In the genomic region with DNA sequence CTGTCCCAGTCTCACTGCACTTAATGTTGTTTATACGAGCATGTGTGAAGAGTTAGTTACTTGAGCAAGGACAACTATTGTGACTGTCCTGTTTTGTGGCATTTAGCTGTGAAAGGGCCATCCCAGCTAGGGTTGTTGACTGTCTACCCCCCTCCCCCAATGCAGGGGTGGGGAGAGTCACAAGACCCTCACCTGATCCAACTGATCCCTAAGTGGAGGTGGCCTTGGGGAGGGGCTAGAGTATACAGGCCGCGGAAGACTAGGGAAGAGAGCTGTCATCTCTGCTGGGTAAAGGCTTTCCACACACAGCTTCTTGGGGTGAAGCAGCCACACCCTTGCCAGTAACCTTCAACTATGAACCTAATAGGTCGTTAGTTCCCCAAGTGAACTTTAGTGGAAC, we compare ENCODE assay signal across 33 mouse cellular contexts. TPM values are rescaled to one million over a fixed set of nuclear protein-coding genes. Genes with fewer than 3 reads are reported as not detected.
A peak's percentile ranks its signal among the peaks of the same experiment; 100 is the strongest.
DNase-seq lines count a peak whose midpoint lies in the region; ATAC-seq and TF ChIP-seq lines count a peak whose summit lies in the region.
"Had no signal": no experiment of that assay in that cellular context is flagged by ENCODE, and none has a peak within 500 bp of the region (broad histone marks: within the 10 kb centered on the region; RNA-seq: fewer than 3 reads in every experiment).

No protein-coding gene starts in this region.

- TF ChIP-seq POLR2A in liver, adult 2 months (IDR thresholded peaks at IDR 0.05; ENCODE audit: extremely low read depth, insufficient read depth, low read length): no peak

- peak overlapping the region; percentile 81 for H3K27ac ChIP-seq in liver, adult 2 months (replicated peaks; ENCODE audit: insufficient read depth, low read depth, low read length)
- no peak overlapping the region for H3K27ac ChIP-seq in liver, embryonic 11.5 days (ENCODE audit: low read depth, low read length)
- H3K27ac ChIP-seq in layer of hippocampus, adult 2 months: no peak overlapping the region
- H3K27ac ChIP-seq: embryonic facial prominence, embryonic 10.5 days; embryonic facial prominence, embryonic 13.5 days; forebrain, embryonic 12.5 days; forebrain, embryonic 15.5 days; gastrocnemius, adult 2 months; heart, embryonic 10.5 days; heart, embryonic 13.5 days; hindbrain, embryonic 14.5 days; hindbrain, postnatal 0 days had no signal

- no peak overlapping the region for H3K9ac ChIP-seq in liver, adult 2 months (ENCODE audit: low read depth, low read length)
- H3K9ac ChIP-seq in liver, embryonic 11.5 days (ENCODE audit: low read depth, low read length): no peak overlapping the region
- H3K9ac ChIP-seq: embryonic facial prominence, embryonic 13.5 days; forebrain, embryonic 12.5 days; forebrain, embryonic 15.5 days; heart, embryonic 13.5 days; hindbrain, embryonic 14.5 days had no signal

- DNase-seq in liver, adult 2 months (ENCODE audit: extremely low read depth, low read depth, low spot score): peak; percentile 59
- no peak for DNase-seq in liver, embryonic 11.5 days (ENCODE audit: low spot score)
- DNase-seq in ES-CJ7 (ENCODE audit: low read depth, low spot score) (peak; percentile 54), ZHBTc4 (ENCODE audit: low read depth, low spot score) (peak; percentile 56)
- no peak for DNase-seq in frontal cortex, postnatal 10 days (ENCODE audit: low spot score in 2 of 2)
- DNase-seq in layer of hippocampus, adult 2 months (ENCODE audit: low spot score in 2 of 2): no peak
- DNase-seq: adrenal gland, adult 2 months; adrenal gland, postnatal 14 days; cerebellum, adult 11 months; cerebellum, adult 2 months; cerebellum, adult 9-11 months; cerebellum, postnatal 36 days; embryo, embryonic 11 days; gastrocnemius, adult 2 months; gastrocnemius, postnatal 14 days; heart, adult 18-20 months; heart, postnatal 14 days; heart, postnatal 4 days; kidney, adult 11 months had no signal

- no peak overlapping the region for H3K4me3 ChIP-seq in liver, adult 2 months (ENCODE audit: insufficient read depth, low read depth, low read length)
- no peak overlapping the region for H3K4me3 ChIP-seq in liver, embryonic 11.5 days (ENCODE audit: low read depth, low read length)
- H3K4me3 ChIP-seq in layer of hippocampus, adult 2 months: no peak overlapping the region
- H3K4me3 ChIP-seq: embryonic facial prominence, embryonic 10.5 days; embryonic facial prominence, embryonic 13.5 days; erythroblast, embryonic 14.5 days; forebrain, embryonic 12.5 days; forebrain, embryonic 15.5 days; gastrocnemius, adult 2 months; heart, embryonic 10.5 days; heart, embryonic 13.5 days had no signal

- peaks cover 2% of the 10 kb centered on the region; the same call in 1 of the 2 replicates for H3K9me3 ChIP-seq in liver, embryonic 11.5 days (ENCODE audit: control insufficient read depth, low read length)
- H3K9me3 ChIP-seq: embryonic facial prominence, embryonic 13.5 days; forebrain, embryonic 12.5 days; forebrain, embryonic 15.5 days had no signal

- H3K79me2 ChIP-seq in liver, adult 2 months (ENCODE audit: control insufficient read depth, insufficient read depth, low read length): peaks cover 4% of the 10 kb centered on the region; the same call in 1 of the 2 replicates

- H3K27me3 ChIP-seq in liver, adult 2 months (ENCODE audit: control insufficient read depth, insufficient read depth, low read length): no peaks in the 10 kb centered on the region
- no peaks in the 10 kb centered on the region for H3K27me3 ChIP-seq in liver, embryonic 11.5 days (replicated peaks; ENCODE audit: control insufficient read depth, insufficient read depth, low read length)
- H3K27me3 ChIP-seq: embryonic facial prominence, embryonic 13.5 days; forebrain, embryonic 12.5 days; forebrain, embryonic 15.5 days; heart, embryonic 13.5 days had no signal

- TF ChIP-seq CTCF in liver, adult 2 months (IDR thresholded peaks at IDR 0.05; ENCODE audit: low read depth, low read length): no peak
- TF ChIP-seq CTCF in layer of hippocampus, adult 2 months (conservative IDR thresholded peaks at IDR 0.05): no peak

- peaks cover 17% of the 10 kb centered on the region; the same call in 1 of the 2 replicates for H3K36me3 ChIP-seq in liver, adult 2 months (ENCODE audit: control insufficient read depth, insufficient read depth, low read length)
- peaks cover 31% of the 10 kb centered on the region for H3K36me3 ChIP-seq in liver, embryonic 11.5 days (ENCODE audit: control insufficient read depth, insufficient read depth, low read length)

- no peak for ATAC-seq in liver, embryonic 11.5 days (replicated peaks; ENCODE audit: low FRiP score)
- ATAC-seq: CD4-positive, CD25-positive, alpha-beta regulatory T cell, adult 4 months; forebrain, embryonic 15.5 days; hindbrain, postnatal 0 days; inflammation-experienced regulatory T-cells, adult 6 months had no signal

- 58% methylated on average over 4 of the region's 4 CpGs for WGBS in liver, adult 2 months
- 71% methylated on average over 4 of the region's 4 CpGs for WGBS in liver, embryonic 11.5 days

- no peak overlapping the region for H3K4me2 ChIP-seq in liver, embryonic 11.5 days
- H3K4me2 ChIP-seq: embryonic facial prominence, embryonic 13.5 days; forebrain, embryonic 12.5 days; forebrain, embryonic 15.5 days; heart, embryonic 13.5 days; hindbrain, embryonic 14.5 days had no signal

- H3K4me1 ChIP-seq in liver, adult 2 months (ENCODE audit: control insufficient read depth, insufficient read depth, low read length): peaks cover 20% of the 10 kb centered on the region
- H3K4me1 ChIP-seq in liver, embryonic 11.5 days (replicated peaks; ENCODE audit: control insufficient read depth, insufficient read depth, low read length): no peaks in the 10 kb centered on the region; the same call in 1 of the 2 replicates
- H3K4me1 ChIP-seq: embryonic facial prominence, embryonic 13.5 days; forebrain, embryonic 15.5 days; heart, embryonic 13.5 days had no signal

RNA-seq across cellular contexts. Expression of a gene that starts 2.0 kb away (rescaled TPM):
- total RNA-seq in liver, adult 2 months (2014; rRNA removed): 191 and 270 TPM in 2 replicates
- 712 and 829 TPM in 2 replicates for polyA plus RNA-seq in liver, adult 2 months (2012; rRNA removed)
- polyA plus RNA-seq in liver, embryonic 11.5 days (2014; fragmentation: Nextera tagmentation; extraction: Ambion mirVana): 5.0 and 6.8 TPM in 2 replicates
- 1 to 10 TPM; 3.8 to 5.4 TPM for total RNA-seq in layer of hippocampus, adult 2 months (2021)
- polyA plus RNA-seq: embryonic facial prominence, embryonic 10.5 days; heart, embryonic 13.5 days had no signal

RNA-seq across cellular contexts. Expression of a gene that starts 9.0 kb away (rescaled TPM):
- 11.1 and 14.7 TPM in 2 replicates for total RNA-seq in liver, adult 2 months (2014; rRNA removed)
- polyA plus RNA-seq in liver, adult 2 months (2012; rRNA removed): 33.1 and 39.5 TPM in 2 replicates
- polyA plus RNA-seq in liver, embryonic 11.5 days (2014; fragmentation: Nextera tagmentation; extraction: Ambion mirVana): 510 and 529 TPM in 2 replicates
- total RNA-seq in layer of hippocampus, adult 2 months (2021): 10 to 100 TPM; 68.1 to 70.2 TPM

RNA-seq across cellular contexts. Expression of a gene that starts 26.5 kb away (rescaled TPM):
- 87.2 and 111 TPM in 2 replicates for total RNA-seq in liver, adult 2 months (2014; rRNA removed)
- polyA plus RNA-seq in liver, adult 2 months (2012; rRNA removed): 33.2 and 33.4 TPM in 2 replicates
- polyA plus RNA-seq in liver, embryonic 11.5 days (2014; fragmentation: Nextera tagmentation; extraction: Ambion mirVana): 226 and 230 TPM in 2 replicates
- 100 to 1,000 TPM; 233 to 237 TPM for total RNA-seq in layer of hippocampus, adult 2 months (2021)

RNA-seq across cellular contexts. Expression of a gene that starts 42.1 kb away (rescaled TPM):
- 12.7 and 16.0 TPM in 2 replicates for total RNA-seq in liver, adult 2 months (2014; rRNA removed)
- 9.1 and 9.8 TPM in 2 replicates for polyA plus RNA-seq in liver, adult 2 months (2012; rRNA removed)
- polyA plus RNA-seq in liver, embryonic 11.5 days (2014; fragmentation: Nextera tagmentation; extraction: Ambion mirVana): 92.4 and 98.2 TPM in 2 replicates
- total RNA-seq in layer of hippocampus, adult 2 months (2021): 10 to 100 TPM; 49.0 to 56.8 TPM

RNA-seq across cellular contexts. Expression of a gene that starts 42.8 kb away (rescaled TPM):
- not detected in 2 replicates for total RNA-seq in liver, adult 2 months (2014; rRNA removed)
- not detected in 2 replicates for polyA plus RNA-seq in liver, adult 2 months (2012; rRNA removed)
- polyA plus RNA-seq in liver, embryonic 11.5 days (2014; fragmentation: Nextera tagmentation; extraction: Ambion mirVana): not detected in 2 replicates
- total RNA-seq in layer of hippocampus, adult 2 months (2021): not detected
- total RNA-seq: adrenal gland, adult 2 months; adrenal gland, postnatal 14 days; hindbrain, postnatal 0 days had no signal
- polyA plus RNA-seq: C2C12; CD4-positive, CD25-positive, alpha-beta regulatory T cell, adult 4 months; cortical plate, adult 2 months; embryonic facial prominence, embryonic 10.5 days; embryonic facial prominence, embryonic 13.5 days; erythroblast, embryonic 14.5 days; forebrain, embryonic 12.5 days; forebrain, embryonic 15.5 days; heart, embryonic 10.5 days; hindbrain, embryonic 11.5 days; hindbrain, embryonic 14.5 days; hindbrain, postnatal 0 days; inflammation-experienced regulatory T-cells, adult 6 months had no signal

Comparison
In these comparisons a context has a peak if more than half of its experiments do, and no peak if none do; other contexts are left out.
1. DNase-seq: peak in liver, adult 2 months (single experiment), ES-CJ7 (single experiment) and ZHBTc4 (single experiment); none in liver, embryonic 11.5 days (single experiment), frontal cortex, postnatal 10 days (0 of 2) and layer of hippocampus, adult 2 months (0 of 2).
2. RNA of a gene that starts 2.0 kb away (total RNA-seq): 191 to 270 TPM in liver, adult 2 months; 3.8 to 5.4 TPM in layer of hippocampus, adult 2 months; every median in the first group is over 10 times any median in the second.